Mouse (Mus musculus): Measurements from ENCODE around the gene Acap1.

Gene Acap1

GRCm38 (mm10) chr11:69837952-69838713 is 57.2 kb downstream of the Acap1 start, which contains the start of gene Tmem256:
Gene Tmem256, plus strand, starts transcription at chr11:69838514.
- in situ Hi-C loops (cut with MboI, MseI), result loop anchor here (5.0 kb wide), 1 partner anchor 41 kb away; the partner anchor contains the start of gene Chrnb1

GRCm38 (mm10) chr11:69837604-69837951 is 57.8 kb downstream of the Acap1 start, which contains the start of gene Nlgn2:
Gene Nlgn2, minus strand, starts transcription at chr11:69837784.
- in situ Hi-C loops (cut with MboI, MseI), result loop anchor here (5.0 kb wide), 1 partner anchor 40 kb away; the partner anchor contains the start of gene Chrnb1

DNA sequence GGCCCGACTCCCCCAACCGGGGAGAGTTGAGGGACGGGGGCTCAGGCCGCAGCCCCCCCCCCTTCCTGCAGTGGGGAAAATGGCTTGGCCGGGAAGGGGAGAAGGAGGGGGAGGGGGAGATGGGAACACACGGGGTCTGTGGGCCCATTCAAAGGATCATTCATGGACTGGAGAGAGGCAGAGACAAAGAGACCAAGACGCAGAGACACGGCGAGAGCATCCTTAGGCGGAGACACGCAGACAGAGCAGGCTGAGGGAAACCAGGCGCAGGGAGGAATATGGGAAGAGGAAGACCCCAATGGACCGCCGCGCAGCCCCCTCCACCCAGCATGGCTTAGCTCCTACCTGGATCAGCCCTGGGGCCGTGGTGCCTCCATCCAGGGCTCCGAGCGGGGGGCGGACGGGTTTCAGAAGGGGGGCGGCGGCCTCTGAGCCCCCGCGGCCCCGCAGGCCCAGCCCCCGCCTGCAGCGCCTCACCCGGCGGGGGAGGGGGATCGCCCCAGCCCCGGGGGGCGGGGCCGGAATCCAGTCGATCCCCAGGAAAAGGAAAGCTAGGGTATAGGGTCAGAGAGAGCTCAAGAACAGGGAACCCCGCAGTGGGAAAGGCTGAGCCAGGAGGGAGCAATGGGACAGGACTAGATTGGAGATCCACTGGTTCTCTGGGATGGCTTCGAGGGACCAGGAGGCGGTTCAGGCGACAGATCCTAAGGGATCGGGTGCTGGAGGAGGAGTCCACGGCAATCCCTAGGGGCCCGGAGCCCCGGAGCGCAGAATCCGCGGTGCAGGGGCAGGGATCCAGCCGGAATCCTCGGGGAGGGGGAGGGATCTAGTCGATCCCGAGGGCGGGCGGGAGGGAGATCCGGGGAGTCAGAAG is 58.4 kb downstream of the Acap1 start:
- in situ Hi-C loops (cut with MboI, MseI), result loop anchor here (5.0 kb wide), 1 partner anchor 40 kb away; the partner anchor contains the start of gene Chrnb1

- in situ Hi-C loops (cut with MboI, MseI), result loop anchor here (5.0 kb wide), 1 partner anchor 39 kb away; the partner anchor contains the start of gene Chrnb1
Observed at GRCm38 (mm10) chr11:69835966-69836335, 59.4 kb downstream of the Acap1 start.

GRCm38 (mm10) chr11:69835326-69835965 is 59.9 kb downstream of the Acap1 start:
- in situ Hi-C loops (cut with MboI, MseI), result loop anchor here (5.0 kb wide), 1 partner anchor 38 kb away; the partner anchor contains the start of gene Chrnb1

DNA sequence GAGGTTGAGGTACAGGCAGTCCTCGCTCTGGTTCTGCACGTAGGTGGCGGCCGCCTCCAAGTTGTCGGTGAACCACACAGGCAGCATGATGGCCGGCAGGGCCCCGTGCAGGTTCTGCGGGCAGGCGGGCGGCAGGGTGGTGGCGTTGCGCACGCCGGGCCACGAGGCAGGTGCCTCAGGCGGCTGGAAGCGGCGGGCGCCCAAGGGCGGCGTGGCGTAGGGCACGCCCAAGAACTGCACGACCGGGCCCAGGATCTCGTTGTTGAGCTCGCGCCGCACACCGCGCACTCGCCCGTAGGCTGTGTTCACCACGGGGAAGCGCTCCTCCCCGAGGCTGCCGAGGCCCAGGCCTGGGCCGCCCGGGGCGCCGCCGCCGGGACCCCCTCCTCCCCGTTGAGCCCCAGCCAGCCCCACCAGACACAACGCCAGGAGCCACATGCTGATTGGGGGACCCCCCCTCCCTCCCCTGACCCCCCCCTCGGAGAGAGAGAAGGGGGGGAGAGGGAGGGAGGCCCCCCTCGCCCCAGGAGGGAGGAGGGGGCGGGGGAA is 61.3 kb downstream of the Acap1 start:
- in situ Hi-C loops (cut with MboI, MseI), result no loop called here

DNA sequence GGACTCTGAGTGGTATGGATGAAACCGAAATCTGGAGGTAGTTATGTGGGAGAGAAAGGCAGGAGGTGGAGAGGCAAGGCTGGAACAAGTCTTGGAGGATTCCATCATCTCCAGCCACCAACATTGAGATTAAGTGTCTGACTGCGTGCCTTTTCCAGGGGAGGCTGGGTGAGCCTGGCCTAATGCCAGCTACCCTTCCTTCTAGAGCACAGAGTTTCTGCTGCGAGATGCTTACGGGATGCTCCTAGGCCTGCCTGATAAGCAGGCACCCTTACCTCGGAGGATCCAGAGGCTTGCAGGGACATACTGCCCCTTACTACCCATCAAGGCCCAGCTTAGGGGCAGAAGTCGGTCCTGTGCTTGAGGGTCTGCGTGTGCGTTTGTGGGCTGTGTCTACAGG is 61.8 kb downstream of the Acap1 start:
- in situ Hi-C loops (cut with MboI, MseI), result no loop called here
